Mouse (Mus musculus) heart, postnatal 14 days (tissue): Measurements from ENCODE around the gene Gm49711. TPM values are rescaled to one million over a fixed set of nuclear protein-coding genes. Genes with fewer than 3 reads are reported as not detected.
"Not testable (repeated sequence)": the region's sequence is repeated elsewhere in the genome, so short reads cannot be mapped to it uniquely, and the experiment has no call there.

Experiments used
- DNase-seq, 2 experiments: peaks; one replicate each; pipeline ENCODE4 v3.0.0; 2021 to 2022
- intact Hi-C: fragments of 180-260 bp; cut with DNase I; formaldehyde crosslinking; loops from one replicate; pipeline ENCODE4 v1.15.1; 2025
- total RNA-seq, 2 experiments: library from RNA; stranded (reverse); gene quantifications; 2 replicates each; pipeline ENCODE4 v1.2.3; 2021

The Gm49711 gene
- total RNA-seq, 2 experiments from 2014 or later = not detected

GRCm38 (mm10) chr16:92158021-92158455 is 99.9 kb downstream of the Gm49711 start:
- intact Hi-C loops = loop anchor here (5.0 kb wide), 1 partner anchor 221 kb away; no protein-coding TSS in a partner anchor
- DNase-seq = peak in 1 of 2 experiments; percentile 26

- intact Hi-C loops = loop anchor here (5.0 kb wide), 1 partner anchor 221 kb away; no protein-coding TSS in a partner anchor
- DNase-seq = peak; percentile 49 to 54
These were observed 100.5 kb downstream of the Gm49711 start for GRCm38 (mm10) chr16:92158461-92159091.

- DNase-seq = no peak
- intact Hi-C loops = loop anchor here (5.0 kb wide), 1 partner anchor 222 kb away; no protein-coding TSS in a partner anchor
These were observed 101.0 kb downstream of the Gm49711 start for GRCm38 (mm10) chr16:92159114-92159513.

GRCm38 (mm10) chr16:92162289-92162688 is 104.2 kb downstream of the Gm49711 start:
- no peak for DNase-seq
- intact Hi-C loops = no loop called here

GRCm38 (mm10) chr16:92163545-92163944 is 105.4 kb downstream of the Gm49711 start:
- DNase-seq = no peak
- intact Hi-C loops = no loop called here

- no peak for DNase-seq
- intact Hi-C loops = no loop called here
These were observed 117.9 kb downstream of the Gm49711 start for GRCm38 (mm10) chr16:92176052-92176451.

GRCm38 (mm10) chr16:92177718-92178117 is 119.6 kb downstream of the Gm49711 start:
- DNase-seq = no peak
- intact Hi-C loops = no loop called here

- intact Hi-C loops = no loop called here
- DNase-seq = no peak
These were observed 121.2 kb downstream of the Gm49711 start for GRCm38 (mm10) chr16:92179306-92179705.

GRCm38 (mm10) chr16:92183477-92183876 is 125.4 kb downstream of the Gm49711 start:
- no peak for DNase-seq
- intact Hi-C loops = no loop called here

GRCm38 (mm10) chr16:92190603-92191002 is 132.5 kb downstream of the Gm49711 start:
- intact Hi-C loops = no loop called here

GRCm38 (mm10) chr16:92195094-92195493 is 137.0 kb downstream of the Gm49711 start:
- intact Hi-C loops = no loop called here
- no peak for DNase-seq

More at GRCm38 (mm10) chr16:92190603-92191002, 132.5 kb downstream of the Gm49711 start:
- no peak for DNase-seq

- DNase-seq = no peak
- intact Hi-C loops = no loop called here
These were observed 138.7 kb downstream of the Gm49711 start for GRCm38 (mm10) chr16:92196741-92197331.

GRCm38 (mm10) chr16:92200615-92201014 is 142.5 kb downstream of the Gm49711 start:
- DNase-seq = peak in 1 of 2 experiments; percentile 43
- intact Hi-C loops = no loop called here

- intact Hi-C loops = no loop called here
- DNase-seq = no peak
These were observed 145.5 kb downstream of the Gm49711 start for GRCm38 (mm10) chr16:92203599-92203998.

GRCm38 (mm10) chr16:92209291-92209781 is 151.2 kb downstream of the Gm49711 start:
- intact Hi-C loops = no loop called here

GRCm38 (mm10) chr16:92210316-92210715 is 152.2 kb downstream of the Gm49711 start:
- DNase-seq, intact Hi-C loops: not testable (repeated sequence)

More at GRCm38 (mm10) chr16:92209291-92209781, 151.2 kb downstream of the Gm49711 start:
- DNase-seq = no peak

GRCm38 (mm10) chr16:92213911-92214310 is 155.8 kb downstream of the Gm49711 start:
- intact Hi-C loops, DNase-seq: not testable (repeated sequence)

- DNase-seq = peak; percentile 34 to 38
- intact Hi-C loops = no loop called here
These were observed 157.7 kb downstream of the Gm49711 start for GRCm38 (mm10) chr16:92215599-92216390.

- no peak for DNase-seq
- intact Hi-C loops = no loop called here
These were observed 162.6 kb downstream of the Gm49711 start for GRCm38 (mm10) chr16:92220754-92221153.

GRCm38 (mm10) chr16:92228332-92228919 is 170.3 kb downstream of the Gm49711 start:
- intact Hi-C loops = no loop called here
- no peak for DNase-seq
